Mouse (Mus musculus) bone marrow, adult 2 months (tissue): Measurements from ENCODE around the gene Scaf4. TPM values are rescaled to one million over a fixed set of nuclear protein-coding genes. Genes with fewer than 3 reads are reported as not detected.

Experiments used
- H3K27ac ChIP-seq: fragments of 200-500 bp; 2 replicates; pipeline ENCODE4 v1.5.1; 2012; ENCODE audit warnings: low read depth, mild to moderate bottlenecking, control low read depth, inconsistent platforms, low read length; ENCODE audit not compliant: control insufficient read depth, poor library complexity, insufficient read depth
- H3K4me1 ChIP-seq: fragments of 200-500 bp; 2 replicates; pipeline ENCODE4 v1.6.1; 2011; ENCODE audit warnings: low read length; ENCODE audit not compliant: control insufficient read depth, insufficient read depth
- H3K4me3 ChIP-seq: fragments of 200-500 bp; replicated peaks from 2 replicates; pipeline ENCODE3; 2011; ENCODE audit warnings: mild to moderate bottlenecking, low read depth, low read length, control low read depth; ENCODE audit not compliant: control insufficient read depth
- CTCF ChIP-seq: fragments of 200-500 bp; IDR thresholded peaks from 2 replicates; pipeline ENCODE4 v1.5.1; 2011; ENCODE audit warnings: low read length, control low read depth; ENCODE audit not compliant: control insufficient read depth, insufficient read depth
- POLR2A ChIP-seq: fragments of 200-500 bp; IDR thresholded peaks from 2 replicates; pipeline ENCODE4 v1.6.1; 2011; ENCODE audit warnings: low read depth, mild to moderate bottlenecking, control low read depth, low read length, borderline replicate concordance; ENCODE audit not compliant: control insufficient read depth
- WGBS: fragments of 180-500 bp; shearing (Covaris S2); methylation state at CpG from one replicate; pipeline ENCODE4 v1.1.7; 2018; 5-methylcytosine and 5-hydroxymethylcytosine counted together
- polyA plus RNA-seq: library from polyadenylated mRNA; stranded (reverse); fragments of >200 nt; gene quantifications from 2 replicates; pipeline ENCODE4 v1.2.4, GENCODE M21; 2011; ENCODE audit warnings: low replicate concordance; ENCODE audit not compliant: missing spikeins, insufficient read depth, insufficient read length

Scaf4 gene
- polyA plus RNA-seq, 1 experiment: 27.2 TPM

DNA sequence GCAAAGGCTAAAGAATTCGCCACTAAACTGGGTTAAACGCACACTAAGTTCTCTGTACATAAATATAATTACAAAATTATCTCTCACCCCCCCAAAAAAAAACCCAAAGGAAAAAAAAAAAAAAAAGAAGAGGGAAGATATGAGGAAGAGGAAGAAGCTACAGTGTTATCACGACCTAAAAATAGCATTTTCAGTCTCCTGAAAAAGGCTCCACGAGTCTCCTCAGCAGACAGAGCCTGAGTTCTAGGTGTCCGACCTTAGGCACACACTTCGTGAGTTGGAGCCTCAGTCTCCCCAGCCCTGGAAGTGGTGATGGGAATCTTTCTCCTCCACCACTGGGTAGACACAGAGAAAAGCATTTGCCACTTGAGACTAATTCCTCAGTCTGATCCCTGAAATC, 85.7 kb downstream of the Scaf4 start:
- WGBS: 26% methylated on average over 6 of the region's 6 CpGs
- no peak overlapping the region for H3K4me3 ChIP-seq
- H3K27ac ChIP-seq: peak overlapping the region; percentile 40
- TF ChIP-seq POLR2A (no peak), CTCF (no peak)
- peaks cover 13% of the 10 kb centered on the region; the same call in 1 of the 2 replicates for H3K4me1 ChIP-seq

DNA sequence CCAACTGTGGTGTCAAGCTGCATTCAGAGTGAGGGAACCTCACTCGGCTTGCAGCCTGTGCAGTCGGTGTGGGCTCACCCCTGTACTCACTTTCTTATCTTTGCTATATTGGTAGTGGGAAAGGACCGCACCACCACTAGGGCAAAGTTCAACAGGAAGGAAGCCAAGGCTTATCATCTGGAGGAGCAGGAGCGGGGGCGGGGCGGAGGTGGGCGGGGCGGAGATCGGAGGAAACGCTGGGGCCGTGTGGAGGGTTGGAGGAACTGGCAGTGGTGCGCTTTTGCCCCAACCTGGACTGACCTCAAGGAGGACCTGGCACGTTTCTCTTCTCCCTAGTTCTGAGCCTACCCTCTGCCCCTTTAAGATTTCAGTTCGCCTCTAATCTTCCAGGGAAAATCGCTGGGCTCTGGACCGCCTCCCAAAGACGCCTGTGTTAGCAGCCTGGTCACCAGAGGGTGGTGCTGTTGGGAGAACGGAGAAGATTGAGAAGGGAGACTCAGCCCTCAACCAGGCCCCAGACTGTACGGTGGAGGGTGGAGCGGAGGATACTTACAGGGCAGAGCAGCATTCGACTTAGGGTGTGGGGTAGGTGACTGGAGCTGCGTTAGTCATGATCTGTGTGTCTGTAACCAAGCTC, 86.8 kb downstream of the Scaf4 start:
- Histone ChIP-seq H3K27ac (peak overlapping the region; percentile 44), H3K4me1 (peaks cover 13% of the 10 kb centered on the region; the same call in 1 of the 2 replicates), H3K4me3 (peak overlapping the region; percentile 52)
- under 1% methylated on average over 22 of the region's 22 CpGs for WGBS
- TF ChIP-seq POLR2A (no peak), CTCF (peak; percentile 65)

GRCm38 (mm10) chr16:90196688-90197240, 87.5 kb downstream of the Scaf4 start:
- no peak for TF ChIP-seq POLR2A
- no peak for TF ChIP-seq CTCF
- Histone ChIP-seq H3K4me1 (peaks cover 13% of the 10 kb centered on the region; the same call in 1 of the 2 replicates), H3K27ac (no peak overlapping the region), H3K4me3 (no peak overlapping the region)
- 39% methylated on average over 7 of the region's 7 CpGs for WGBS

GRCm38 (mm10) chr16:90193719-90194118, 90.6 kb downstream of the Scaf4 start:
- peaks cover 8% of the 10 kb centered on the region; the same call in 1 of the 2 replicates for H3K4me1 ChIP-seq
- no peak overlapping the region for H3K4me3 ChIP-seq
- H3K27ac ChIP-seq: no peak overlapping the region
- TF ChIP-seq CTCF: no peak
- no peak for TF ChIP-seq POLR2A

- no peak overlapping the region for H3K4me3 ChIP-seq
- H3K27ac ChIP-seq: no peak overlapping the region
- WGBS: 78% methylated on average over 6 of the region's 6 CpGs
- no peak for TF ChIP-seq CTCF
- TF ChIP-seq POLR2A: no peak
- H3K4me1 ChIP-seq: peaks cover under 1% of the 10 kb centered on the region; the same call in 1 of the 2 replicates
Observed at GRCm38 (mm10) chr16:90191289-90191688, 93.0 kb downstream of the Scaf4 start.

GRCm38 (mm10) chr16:90187453-90187852, 96.8 kb downstream of the Scaf4 start:
- no peak overlapping the region for H3K4me3 ChIP-seq
- no peak for TF ChIP-seq POLR2A
- TF ChIP-seq CTCF: peak; percentile 48
- 7% methylated on average over 13 of the region's 13 CpGs for WGBS
- no peaks in the 10 kb centered on the region for H3K4me1 ChIP-seq
- no peak overlapping the region for H3K27ac ChIP-seq

- H3K27ac ChIP-seq: no peak overlapping the region
- H3K4me1 ChIP-seq: no peaks in the 10 kb centered on the region
- WGBS: 45% methylated on average over 8 of the region's 8 CpGs
- TF ChIP-seq POLR2A: no peak
- TF ChIP-seq CTCF: peak; percentile 89
- no peak overlapping the region for H3K4me3 ChIP-seq
Observed at GRCm38 (mm10) chr16:90185928-90186588, 98.2 kb downstream of the Scaf4 start.

DNA sequence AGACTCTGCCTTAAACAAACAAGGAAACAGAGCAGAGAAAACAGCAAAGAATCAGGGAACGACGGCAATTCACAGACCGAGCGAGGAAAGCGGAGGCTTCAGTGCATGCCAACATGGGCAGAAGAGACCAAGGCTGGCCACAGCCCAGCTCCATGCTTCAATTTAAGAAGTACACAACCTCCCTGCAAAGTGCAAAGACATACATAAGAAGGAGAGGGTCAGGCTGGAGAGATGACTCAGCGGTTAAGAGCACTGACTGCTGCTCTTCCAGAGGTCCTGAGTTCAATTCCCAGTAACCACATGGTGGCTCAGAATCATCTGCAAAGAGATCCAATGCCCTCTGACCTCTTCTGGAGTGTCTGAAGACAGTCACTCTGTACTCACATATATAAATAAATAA, 100.2 kb downstream of the Scaf4 start:
- TF ChIP-seq POLR2A: no peak
- no peak for TF ChIP-seq CTCF
- H3K4me1 ChIP-seq: no peaks in the 10 kb centered on the region
- no peak overlapping the region for H3K27ac ChIP-seq
- no peak overlapping the region for H3K4me3 ChIP-seq
- 95% methylated on average over 6 of the region's 6 CpGs for WGBS
